Mouse (Mus musculus) erythroid progenitor cell, adult 5-6 weeks (primary cell): ENCODE data around the gene Bcl2l13. TPM values are rescaled to one million over a fixed set of nuclear protein-coding genes. Genes with fewer than 3 reads are reported as not detected.

ENCODE experiments used
- total RNA-seq, 2 experiments: library from RNA; stranded (forward) in 1 of 2; stranded (reverse) in 1 of 2; fragments of 150-400 nt in 1 of 2; fragments of 186-747, 209-891 nt in 1 of 2; gene quantifications; 2 replicates each; pipeline versions ENCODE4 v1.2.3 to v1.2.4; 2015 to 2017; ENCODE audit warnings: low replicate concordance in 2 of 2

Gene Bcl2l13
- total RNA-seq, 2 experiments from 2014 or later = 36.0 to 60.8 TPM

Other genes starting within 250 kb of the Bcl2l13 start
- gene Cecr2, start 169.8 kb upstream of the Bcl2l13 start, total RNA-seq (2015; ENCODE audit: low replicate concordance) = 66.0 and 83.0 TPM in 2 replicates
- gene Cecr2, start 169.8 kb upstream of the Bcl2l13 start, total RNA-seq (2017; ENCODE audit: low replicate concordance) = 56.0 and 89.0 TPM in 2 replicates
- gene Slc25a18, start 62.6 kb upstream of the Bcl2l13 start, total RNA-seq (2015; ENCODE audit: low replicate concordance) = not detected in 2 replicates
- gene Slc25a18, start 62.6 kb upstream of the Bcl2l13 start, total RNA-seq (2017; ENCODE audit: low replicate concordance) = not detected in 2 replicates
- gene Atp6v1e1, start 13.4 kb upstream of the Bcl2l13 start, total RNA-seq (2015; ENCODE audit: low replicate concordance) = 87.2 and 135 TPM in 2 replicates
- gene Atp6v1e1, start 13.4 kb upstream of the Bcl2l13 start, total RNA-seq (2017; ENCODE audit: low replicate concordance) = 109 and 163 TPM in 2 replicates
- gene Bid, start 80.6 kb downstream of the Bcl2l13 start, total RNA-seq (2015; ENCODE audit: low replicate concordance) = 9.6 and 11.5 TPM in 2 replicates
- gene Bid, start 80.6 kb downstream of the Bcl2l13 start, total RNA-seq (2017; ENCODE audit: low replicate concordance) = 6.3 and 7.7 TPM in 2 replicates